Mouse (Mus musculus) urinary bladder, adult 18-20 months (tissue): ENCODE data around the gene Gm45785.
"Not testable (repeated sequence)": the region's sequence is repeated elsewhere in the genome, so short reads cannot be mapped to it uniquely, and the experiment has no call there.

Source experiments
- DNase-seq, 2 experiments: peaks; one replicate each; pipeline ENCODE4 v3.0.0; 2022; ENCODE audit warnings: low spot score in 2 of 2, mixed read lengths in 2 of 2

The Gm45785 gene

DNA sequence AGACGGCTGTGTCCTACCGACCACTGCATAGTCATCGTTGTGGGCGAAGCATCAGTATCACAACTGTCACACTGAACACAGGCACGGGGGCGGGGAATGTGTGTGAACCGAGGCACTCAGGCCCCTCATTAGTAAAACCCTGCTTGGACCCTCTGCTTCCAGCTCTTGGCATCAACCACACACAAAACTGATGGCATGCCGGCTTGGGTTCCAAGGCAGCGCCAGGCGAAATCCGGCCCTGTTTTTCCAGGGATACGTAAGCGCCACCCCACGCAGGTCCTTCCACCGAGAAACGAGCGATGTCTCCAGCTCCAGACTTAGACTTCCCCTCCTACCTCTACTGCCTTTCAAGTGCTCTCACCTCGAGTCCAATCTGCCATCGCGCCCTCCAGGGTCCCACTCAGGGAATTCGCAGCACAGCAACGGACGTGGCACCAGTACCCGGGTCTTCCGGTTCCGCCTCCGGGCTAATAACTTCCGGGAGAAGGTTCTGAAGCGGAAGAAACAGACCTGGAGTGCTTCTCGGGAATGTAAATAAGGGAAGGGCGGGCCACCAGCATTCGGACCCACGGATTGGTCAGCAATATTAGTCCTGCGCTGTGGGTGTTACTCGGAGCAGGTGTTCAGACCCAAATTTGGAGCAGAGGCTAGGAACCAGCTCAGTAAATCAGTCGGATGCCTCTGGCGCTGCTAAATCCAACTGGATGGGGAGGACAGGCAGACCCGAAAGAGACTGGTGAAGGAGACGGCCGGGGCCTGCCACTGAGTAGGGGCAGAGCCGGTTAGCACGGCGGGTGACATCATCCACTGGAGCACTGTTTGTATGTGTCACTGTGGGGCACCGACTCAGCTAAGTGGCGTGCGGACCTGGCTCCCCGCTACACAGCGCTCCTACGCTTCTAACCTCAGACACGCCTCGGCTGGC, at the start of gene Gm45785:
Gm45785 (minus strand) TSS at position 472 of the 925 bp plus-strand sequence.
- DNase-seq = peak; percentile 73 to 82

DNA sequence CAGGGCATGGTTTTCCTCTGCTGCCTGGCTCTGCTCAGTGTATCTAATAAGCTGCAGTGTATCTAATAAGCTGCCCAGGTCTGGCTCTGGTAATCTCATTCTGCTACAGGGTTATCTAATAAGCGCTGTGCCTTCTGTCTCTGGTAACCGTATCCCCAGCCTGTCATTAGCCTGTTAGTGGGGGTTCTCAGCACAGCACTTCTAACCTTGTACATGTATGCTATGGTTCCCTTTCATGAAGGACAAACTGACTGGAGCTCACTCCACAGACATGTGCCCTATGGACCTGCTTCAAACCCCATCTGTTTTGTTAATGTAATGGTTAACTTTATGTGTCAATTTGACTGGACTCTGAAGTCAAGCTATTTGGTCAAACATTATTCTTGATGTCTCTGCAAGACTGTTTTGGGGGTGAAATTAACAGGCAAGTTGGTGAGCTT, 49.5 kb upstream of the Gm45785 start:
- DNase-seq = no peak

DNA sequence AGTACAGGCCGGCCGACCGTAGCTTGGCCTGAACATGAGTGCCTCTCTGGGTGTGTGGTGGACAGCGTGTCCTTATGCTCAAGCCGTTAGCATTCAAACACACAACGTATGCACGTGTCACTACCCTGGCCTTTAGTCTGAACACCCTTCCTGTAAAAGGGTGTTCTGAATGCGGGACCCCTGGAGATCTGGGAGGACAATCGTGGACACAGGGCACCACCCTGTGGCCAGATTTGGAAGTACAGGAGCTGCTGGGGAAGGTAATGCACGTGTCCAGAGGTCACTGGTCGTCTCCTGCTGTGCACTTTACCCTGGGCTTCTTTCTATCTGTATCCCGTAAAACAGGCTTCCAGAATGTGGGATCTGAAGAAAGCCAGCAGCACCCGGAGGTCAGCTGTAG, 47.1 kb upstream of the Gm45785 start:
- DNase-seq = peak; percentile 24 to 75

DNA sequence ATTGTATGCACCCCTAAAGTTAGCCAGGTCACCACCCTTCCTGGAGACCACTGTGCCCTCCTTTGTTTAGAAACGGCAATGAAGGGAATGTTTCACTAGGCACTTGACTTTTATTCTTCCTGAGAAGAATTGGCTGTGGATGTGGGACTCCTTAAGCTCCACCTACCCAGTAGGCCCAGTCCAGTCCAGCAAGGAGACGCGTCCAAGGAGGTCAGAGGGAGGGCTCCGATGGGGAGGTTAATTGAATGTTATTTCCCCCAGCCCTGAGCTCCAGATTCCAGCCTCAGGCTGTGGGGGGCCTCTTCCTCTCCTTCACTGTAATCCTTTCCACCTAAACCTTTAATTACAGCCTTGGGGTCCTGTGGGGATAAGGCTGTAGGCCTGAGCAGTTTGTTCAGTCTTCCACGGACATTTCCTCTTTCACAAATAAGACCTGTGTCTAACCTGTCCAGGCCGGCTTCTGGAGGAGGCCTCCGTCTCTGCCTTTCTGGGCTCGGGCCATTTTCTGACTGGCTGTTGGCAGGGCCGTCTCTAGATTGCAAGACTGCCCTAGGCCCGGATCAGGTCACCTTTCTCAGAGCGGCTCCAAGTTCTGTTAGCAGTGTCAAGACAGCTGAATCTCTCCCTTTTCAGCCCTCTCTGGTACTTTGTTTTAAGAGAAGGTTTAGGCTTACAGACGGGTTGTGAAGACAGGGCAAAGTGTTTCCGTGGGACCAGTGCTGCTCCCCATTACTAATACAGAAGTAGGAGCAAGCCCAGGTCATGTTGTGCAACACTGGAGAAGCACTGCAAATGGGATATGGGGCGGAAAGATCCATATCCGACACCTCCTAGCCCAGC, 46.1 kb upstream of the Gm45785 start:
- no peak for DNase-seq

DNA sequence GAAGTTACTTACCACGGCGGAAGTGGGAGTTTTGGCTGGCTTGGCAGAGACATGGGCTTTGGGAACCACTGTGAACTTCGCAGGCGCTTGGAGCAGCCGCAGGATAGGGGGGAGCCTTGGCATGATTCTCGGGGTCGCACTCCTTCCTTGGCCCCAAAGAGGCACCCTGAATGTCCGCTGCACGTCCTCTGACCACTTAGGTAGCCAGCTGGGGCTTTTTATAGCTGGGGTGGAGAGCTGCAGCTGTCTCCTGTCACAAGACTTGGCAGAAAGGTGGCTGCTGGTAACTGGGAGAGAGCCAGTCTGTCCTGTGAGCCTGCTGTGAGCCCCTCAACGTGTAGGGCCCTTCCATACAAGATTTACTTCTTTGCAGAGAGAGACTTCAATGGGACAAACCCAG, 44.1 kb upstream of the Gm45785 start, which contains the start of gene Cox8b:
Cox8b (minus strand) TSS at position 227 of the 400 bp plus-strand sequence.
- no peak for DNase-seq

DNA sequence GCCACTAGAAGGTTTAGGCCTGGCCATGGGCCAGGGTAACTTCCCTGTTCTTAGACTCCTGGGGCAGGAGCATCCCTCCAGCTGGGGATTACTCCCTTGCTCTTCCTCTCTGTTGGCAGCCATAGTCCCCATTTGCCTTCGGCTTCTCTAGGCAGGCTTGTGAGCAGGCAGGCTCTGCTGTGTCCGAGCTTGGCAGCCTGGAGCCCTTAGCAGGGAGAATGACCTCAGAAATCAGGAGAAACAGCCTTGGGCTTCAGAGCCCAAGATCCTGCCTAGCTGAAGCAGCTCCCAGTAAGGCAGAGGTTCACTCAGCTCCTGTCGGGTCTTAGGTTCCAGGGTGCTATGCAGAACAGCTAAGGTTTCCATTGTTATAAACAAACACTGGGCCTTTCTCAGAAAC, 43.0 kb upstream of the Gm45785 start:
- DNase-seq = no peak

DNA sequence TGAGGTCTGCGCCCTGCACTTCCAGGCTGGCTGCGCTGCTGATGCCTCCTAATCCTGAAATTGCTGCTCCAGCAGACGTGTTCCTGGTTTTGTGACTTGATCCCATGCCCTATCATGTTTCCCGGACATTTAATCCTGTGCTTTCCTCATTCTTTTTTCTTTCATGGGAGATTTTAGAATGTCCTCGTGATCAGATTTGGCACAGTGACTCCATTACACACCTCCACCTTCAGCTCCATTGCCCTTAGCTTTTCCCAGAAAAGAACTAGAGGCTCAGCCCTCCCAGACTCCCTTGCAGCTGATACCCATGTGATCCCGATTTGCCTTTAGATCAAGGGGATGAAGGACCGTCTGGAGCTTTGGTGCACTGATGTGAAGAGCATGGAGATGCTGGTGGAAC, 41.7 kb upstream of the Gm45785 start:
- DNase-seq = no peak

DNA sequence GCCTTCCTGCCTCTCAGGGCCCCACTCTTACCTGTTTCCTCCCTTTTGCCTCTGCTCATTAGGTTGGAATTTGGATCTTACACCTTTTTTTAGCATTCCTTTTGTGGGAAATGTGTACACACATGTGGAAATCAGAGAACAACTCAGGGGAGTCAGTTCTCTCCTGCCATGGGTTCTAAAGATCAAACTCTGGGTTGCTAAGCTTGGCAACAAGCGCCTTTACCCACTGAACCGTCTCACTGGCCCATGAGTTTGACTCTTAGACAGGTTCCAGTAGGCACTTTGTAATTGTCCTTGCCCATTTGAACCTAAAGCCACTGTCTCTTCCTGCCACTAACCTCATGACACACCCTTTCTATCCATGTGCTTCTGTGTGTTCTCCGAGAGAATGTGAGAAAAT, 38.5 kb upstream of the Gm45785 start:
- no peak for DNase-seq

DNA sequence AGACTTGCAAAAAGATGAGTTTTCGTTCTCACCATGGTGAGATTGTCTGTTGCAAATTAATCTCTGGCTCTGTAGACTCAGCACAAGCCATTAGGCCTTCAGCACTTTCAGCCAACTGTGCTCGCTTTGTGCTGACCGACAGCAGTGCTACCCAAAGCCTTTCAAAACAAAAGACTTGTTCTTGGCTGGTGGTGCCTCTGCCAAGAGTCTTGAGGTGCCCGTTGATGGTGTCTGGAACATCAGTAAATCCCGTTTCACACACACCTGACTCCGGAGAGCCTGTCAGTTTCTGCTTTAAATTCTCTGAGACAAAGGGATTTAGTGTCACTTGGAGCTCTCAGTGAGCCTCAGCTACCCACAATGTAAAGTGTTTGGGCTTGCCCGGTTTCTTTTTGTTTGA, 37.9 kb upstream of the Gm45785 start:
- no peak for DNase-seq

DNA sequence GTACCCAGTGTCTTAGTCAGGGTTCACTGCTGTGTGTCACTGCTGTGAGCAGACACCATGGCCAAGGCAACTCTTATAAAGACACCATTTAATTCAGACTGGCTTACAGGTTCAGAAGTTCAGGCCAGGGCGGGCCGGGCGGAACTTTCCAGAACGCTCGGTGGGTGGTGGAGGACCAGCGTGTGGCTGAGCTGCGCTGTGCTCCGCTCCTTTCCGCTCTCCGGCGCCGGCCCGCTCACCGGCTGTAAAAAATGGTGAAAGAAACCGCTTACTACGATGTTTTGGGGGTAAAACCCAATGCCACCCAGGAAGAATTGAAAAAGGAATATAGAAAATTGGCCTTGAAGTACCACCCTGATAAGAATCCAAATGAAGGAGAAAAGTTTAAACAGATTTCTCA, 34.5 kb upstream of the Gm45785 start:
- DNase-seq = not testable (repeated sequence)

DNA sequence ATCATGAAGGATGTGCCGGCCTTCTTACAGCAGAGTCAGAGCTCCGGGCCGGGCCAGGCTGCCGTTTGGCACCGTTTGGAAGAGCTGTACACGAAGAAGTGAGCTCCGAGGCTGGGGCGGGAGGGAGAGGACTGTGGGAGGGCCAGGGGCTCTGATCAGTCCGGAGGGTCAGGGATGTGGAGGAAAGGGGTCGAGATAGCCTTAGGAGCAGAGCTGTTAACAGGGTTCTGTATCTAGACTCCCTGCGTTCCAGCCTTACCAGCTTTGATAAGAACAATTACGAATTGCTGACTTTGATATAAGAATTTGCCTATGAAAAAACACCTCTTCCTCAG, 26.3 kb upstream of the Gm45785 start:
- DNase-seq = no peak

DNA sequence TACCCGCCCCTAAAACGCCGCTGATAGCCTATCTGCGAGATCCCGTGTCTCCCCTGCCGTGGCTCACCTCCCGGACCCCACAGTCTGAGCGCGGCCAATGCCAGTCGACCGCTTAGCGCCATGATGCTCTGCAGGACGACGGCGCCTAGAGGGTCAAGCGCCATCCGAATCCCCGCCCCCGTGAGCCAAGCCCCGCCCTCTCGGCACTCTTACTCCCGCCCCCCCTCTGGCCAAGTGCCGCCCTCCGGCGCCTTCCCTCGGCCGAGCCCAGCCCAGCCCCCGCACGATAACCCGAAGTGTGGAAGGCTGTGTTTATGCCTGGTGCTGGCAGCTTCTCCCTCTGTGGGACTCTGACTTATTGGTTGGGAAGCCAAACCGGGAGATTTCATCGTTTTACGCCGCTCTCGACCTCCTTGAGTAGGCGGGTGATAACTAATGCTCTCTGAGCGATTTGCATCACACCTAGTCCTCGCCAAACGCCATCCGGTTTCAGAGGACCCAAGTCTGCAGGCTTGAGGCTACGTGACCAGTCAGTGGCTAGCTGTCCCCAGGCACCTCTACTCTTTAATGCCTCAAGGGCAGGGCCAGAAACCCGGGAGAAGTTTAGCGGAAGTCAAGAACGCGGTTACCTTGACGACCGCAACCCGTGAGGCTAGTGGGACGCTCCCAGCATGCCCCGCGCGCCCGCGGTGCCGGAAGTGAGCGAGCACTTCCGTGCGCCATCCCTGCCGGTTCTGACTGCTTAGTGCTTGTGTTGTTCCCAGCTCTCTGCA, 25.8 kb upstream of the Gm45785 start, which contains the start of the genes Psmd13 and Sirt3:
Psmd13 (plus strand) TSS at position 273 of the 773 bp plus-strand sequence.
Sirt3 (minus strand) TSS at position 614 of the 773 bp plus-strand sequence.
- DNase-seq = peak; percentile 90

DNA sequence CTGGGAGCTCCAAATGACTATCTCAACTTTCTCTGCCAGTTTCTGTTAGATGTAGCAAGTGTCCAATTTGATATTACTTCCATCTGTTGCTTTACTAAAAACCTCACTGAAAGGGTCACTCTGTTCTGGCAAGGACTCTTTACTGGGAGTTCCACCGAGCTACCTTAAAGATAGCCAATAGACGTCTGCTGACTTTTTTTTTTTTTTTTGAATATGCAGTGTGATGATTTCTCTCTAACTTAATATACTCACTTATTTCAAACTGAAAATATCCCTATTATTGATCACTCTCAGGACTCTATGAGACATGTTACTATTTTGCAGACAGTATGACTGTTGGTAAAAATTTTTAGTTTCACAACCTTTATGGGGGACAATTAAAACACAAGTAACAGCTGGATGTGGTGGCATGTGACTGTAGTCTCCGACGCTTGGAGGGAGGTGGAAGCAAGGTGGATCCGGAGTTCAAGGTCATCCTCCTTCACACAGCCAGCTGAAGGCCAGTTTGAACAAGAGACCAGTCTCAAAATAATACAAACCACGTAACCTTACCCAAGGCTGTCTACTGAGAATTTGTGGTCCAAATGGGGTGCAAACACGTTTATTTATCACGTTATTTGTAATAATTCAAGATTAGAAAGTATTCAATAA, 24.9 kb upstream of the Gm45785 start:
- DNase-seq = no peak

DNA sequence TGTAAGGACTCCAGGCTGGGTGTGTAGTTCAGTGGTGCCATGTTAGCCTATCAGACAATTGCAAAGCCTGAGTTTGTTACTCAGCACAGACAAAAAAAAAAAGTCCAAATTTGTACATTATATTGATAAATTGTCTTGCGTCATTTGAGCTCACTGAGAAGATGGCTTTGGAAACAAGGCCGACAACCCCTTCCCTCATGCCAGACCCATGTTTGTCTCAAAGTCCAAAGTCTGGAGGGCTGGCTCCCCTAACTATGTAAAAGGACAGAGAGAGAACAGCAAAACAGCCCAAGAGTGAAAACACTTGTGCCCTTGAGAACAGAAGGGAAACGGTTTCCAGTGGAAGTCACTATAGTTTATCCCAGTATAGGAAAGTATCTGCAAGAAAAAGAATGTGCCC, 24.3 kb upstream of the Gm45785 start:
- DNase-seq = no peak

DNA sequence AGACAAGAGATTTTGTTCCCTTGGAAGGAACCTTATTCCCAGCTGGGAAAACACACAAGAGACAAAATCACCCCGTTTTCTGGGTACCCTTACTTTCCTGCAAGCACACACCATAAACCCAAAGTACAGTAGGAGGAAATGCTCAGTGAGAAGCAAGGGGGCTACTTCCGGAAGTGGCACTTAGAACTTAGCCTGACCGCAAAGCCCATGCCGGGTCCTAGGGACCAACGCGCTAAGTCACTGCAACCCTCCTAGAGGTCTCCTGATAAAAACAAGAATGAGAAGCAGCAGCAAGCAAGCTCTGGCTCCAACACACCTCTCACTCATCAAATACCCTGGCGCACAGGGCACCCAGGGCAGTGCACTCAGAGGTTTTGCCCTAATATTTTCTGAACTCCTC, 23.2 kb upstream of the Gm45785 start:
- no peak for DNase-seq

DNA sequence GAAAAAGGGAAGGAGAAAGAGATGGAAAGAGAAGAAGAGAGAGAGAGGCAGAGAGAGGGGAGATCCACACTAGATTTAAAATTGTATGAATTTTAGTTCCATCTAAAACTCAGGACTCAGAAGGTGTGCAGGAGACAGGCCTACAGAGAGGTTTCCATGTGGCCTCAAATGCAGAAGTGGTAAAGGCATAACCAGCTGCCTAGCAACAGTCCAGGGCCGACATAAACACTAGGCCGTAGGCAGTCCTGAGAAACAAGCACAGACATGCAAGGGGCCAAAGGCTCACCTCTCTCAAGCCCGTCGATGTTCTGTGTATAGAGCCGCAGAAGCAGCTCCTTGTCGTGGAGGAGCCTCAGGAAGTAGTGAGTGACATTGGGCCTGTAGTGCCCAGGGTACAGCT, 21.2 kb upstream of the Gm45785 start:
- no peak for DNase-seq

DNA sequence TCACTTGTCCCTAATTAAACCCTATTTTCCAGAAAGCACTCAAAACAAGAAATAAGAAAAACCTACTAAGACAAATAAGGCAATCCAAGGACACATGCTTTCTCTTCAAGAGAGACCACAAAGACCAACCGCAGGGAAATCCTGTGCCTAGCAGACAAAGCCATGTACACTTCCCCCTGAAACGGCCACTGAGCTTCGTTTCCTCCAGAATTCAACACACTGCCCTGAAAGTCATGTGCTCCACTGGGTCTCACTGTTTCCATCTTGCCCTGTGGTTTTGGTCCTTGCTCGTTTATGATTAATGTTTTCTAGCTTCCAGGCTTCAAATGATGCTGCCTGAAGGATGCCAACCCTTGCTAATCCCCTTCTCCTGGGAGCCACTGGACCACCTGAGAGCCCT, 18.1 kb upstream of the Gm45785 start:
- DNase-seq = no peak

DNA sequence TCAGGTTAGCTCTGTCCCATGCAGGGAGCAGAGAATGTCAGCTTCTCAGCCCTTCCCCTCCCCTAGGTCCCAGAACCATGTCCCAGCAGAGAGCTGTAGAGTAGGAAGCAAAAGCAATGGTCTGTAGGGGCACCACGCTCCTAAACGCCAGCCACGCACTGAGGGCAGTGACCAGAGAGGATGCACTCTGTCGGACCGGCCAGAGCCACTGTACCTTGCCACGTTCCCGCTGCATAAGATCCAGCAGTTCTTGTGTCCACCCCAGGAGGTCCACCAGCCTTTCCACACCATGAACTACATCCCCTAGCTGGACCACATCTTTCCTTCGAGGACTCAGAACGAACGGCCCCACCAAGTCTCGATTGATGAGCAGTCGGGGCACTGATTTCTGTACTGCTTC, 8.6 kb upstream of the Gm45785 start:
- no peak for DNase-seq

DNA sequence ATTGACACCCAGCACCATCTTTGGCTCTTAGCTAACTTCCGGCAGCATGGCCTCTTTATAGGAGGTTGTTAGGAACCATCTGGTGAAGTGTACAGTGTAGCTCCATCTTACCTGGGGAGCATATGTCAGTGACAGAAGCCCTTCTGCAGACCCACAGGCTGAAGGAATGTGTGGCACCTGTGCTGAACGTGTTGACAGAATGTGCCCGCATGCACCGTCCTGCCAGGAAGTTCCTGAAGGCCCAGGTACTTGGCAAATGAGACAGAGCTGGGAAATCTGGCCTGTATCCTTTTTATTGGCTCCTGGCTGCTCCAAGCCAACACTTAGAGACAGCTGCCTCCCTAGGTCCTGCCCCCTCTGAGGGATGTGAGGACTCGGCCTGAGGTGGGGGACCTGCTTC, 4.6 kb upstream of the Gm45785 start:
- no peak for DNase-seq

DNA sequence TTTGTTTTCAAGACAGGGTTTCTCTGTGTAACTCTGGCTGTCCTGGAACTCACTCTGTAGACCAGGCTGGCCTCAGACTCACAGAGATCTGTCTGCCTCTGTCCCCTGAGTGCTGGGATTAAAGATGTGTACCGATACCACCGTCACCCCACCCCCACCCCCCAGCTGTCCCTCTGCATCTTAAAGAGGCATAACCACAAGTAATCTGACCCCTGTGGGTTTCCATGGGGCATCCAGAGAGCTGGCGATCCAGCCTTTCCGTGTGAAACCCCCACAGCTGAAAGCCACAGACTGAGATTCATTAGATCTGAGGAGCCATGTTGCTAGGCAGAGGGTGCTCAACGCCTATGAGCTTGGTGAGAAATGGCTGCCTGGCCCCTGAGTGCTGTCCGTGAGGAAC, 3.9 kb upstream of the Gm45785 start:
- no peak for DNase-seq

DNA sequence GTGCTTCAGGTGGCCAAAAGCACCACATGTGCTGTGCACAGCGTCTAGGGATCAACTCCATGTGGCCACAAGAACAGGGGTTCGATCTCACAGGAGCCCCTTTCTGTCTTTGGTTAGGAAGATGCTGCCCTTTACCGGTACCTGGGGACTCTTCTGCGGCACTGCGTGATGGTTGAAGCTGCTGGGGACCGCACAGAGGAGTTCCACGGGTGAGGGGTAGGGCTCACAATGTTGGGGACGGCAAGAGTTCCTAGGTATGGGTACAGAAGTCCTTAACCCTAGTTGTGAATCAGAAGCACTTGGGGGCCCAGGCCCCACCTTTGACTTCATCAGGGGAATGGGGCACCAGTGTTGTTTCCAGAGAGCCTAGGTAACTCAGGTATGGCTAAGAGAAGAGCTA, 2.6 kb upstream of the Gm45785 start:
- DNase-seq = no peak
